Mouse (Mus musculus) brown adipose tissue, adult 24 weeks (tissue): ENCODE measurements around the gene Tmem208. TPM values are rescaled to one million over a fixed set of nuclear protein-coding genes. Genes with fewer than 3 reads are reported as not detected.

Experiments used
- H3K27ac ChIP-seq: fragments of 200-500 bp; replicated peaks from 2 replicates; pipeline ENCODE4 v1.5.1; 2012; ENCODE audit warnings: low read depth, mild to moderate bottlenecking, low read length
- H3K4me1 ChIP-seq: fragments of 200-500 bp; 2 replicates; pipeline ENCODE4 v1.6.1; 2012; ENCODE audit warnings: low read length, mixed read lengths; ENCODE audit not compliant: control insufficient read depth, insufficient read depth, insufficient read length
- H3K4me3 ChIP-seq: fragments of 200-500 bp; 2 replicates; pipeline ENCODE4 v1.5.1; 2012; ENCODE audit warnings: low read depth, mild to moderate bottlenecking, low read length, moderate library complexity; ENCODE audit not compliant: insufficient read depth
- polyA plus RNA-seq: library from polyadenylated mRNA; stranded (reverse); fragments of >200 nt; gene quantifications from 2 replicates; pipeline ENCODE4 v1.2.4, GENCODE M21; 2012; ENCODE audit not compliant: missing spikeins, insufficient read depth, insufficient read length

Tmem208 gene
- polyA plus RNA-seq, 1 experiment: 60.5 TPM

DNA sequence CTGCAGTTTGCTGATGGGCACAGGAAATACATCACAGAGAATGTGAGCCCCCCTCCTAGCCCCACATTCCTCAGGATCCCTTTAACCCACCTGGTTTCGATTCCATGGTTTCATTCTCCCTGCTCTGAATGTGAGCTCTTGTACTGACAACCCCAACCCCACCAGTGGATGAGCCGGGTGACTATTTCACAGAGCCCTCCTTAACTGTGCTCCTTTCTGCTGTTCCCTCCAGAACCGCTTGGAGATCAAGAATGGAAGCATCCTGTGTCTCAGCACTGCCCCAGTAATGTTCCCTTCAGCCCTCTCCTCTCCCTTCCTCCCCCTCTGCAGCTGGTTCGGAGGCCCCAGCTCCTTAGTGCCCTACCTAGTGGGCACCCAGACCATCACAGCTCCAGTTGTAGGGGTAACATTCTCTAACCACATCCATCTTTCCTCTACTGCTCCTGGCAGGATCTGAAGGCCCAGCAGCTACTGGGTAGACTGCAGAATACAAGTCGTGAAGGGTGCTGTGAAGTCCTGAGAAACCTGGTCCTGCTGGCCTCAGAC, 19.9 kb upstream of the Tmem208 start:
- Histone ChIP-seq H3K4me1 (peaks cover 5% of the 10 kb centered on the region; the same call in 1 of the 2 replicates), H3K4me3 (no peak overlapping the region), H3K27ac (no peak overlapping the region)

DNA sequence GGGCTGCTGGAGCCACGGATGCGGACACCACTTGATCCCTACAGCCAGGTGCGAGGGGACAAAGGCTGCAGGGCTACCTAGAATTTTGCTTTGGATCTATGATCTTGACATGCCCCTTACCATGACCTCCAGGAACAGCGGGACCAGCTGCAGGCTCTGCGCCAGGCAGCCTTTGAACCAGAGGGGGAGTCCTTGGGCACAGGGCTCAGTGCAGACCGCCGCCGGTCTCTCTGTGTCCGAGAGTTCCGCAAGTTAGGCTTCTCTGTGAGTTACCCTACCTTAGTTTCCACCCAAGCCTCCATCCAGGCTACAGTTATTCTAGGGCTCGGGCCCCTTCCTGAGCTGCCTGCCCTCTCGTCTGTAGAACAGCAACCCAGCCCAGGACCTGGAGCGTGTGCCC, 18.5 kb upstream of the Tmem208 start:
- no peak overlapping the region for H3K4me3 ChIP-seq
- no peak overlapping the region for H3K27ac ChIP-seq
- H3K4me1 ChIP-seq: peaks cover 5% of the 10 kb centered on the region; the same call in 1 of the 2 replicates

DNA sequence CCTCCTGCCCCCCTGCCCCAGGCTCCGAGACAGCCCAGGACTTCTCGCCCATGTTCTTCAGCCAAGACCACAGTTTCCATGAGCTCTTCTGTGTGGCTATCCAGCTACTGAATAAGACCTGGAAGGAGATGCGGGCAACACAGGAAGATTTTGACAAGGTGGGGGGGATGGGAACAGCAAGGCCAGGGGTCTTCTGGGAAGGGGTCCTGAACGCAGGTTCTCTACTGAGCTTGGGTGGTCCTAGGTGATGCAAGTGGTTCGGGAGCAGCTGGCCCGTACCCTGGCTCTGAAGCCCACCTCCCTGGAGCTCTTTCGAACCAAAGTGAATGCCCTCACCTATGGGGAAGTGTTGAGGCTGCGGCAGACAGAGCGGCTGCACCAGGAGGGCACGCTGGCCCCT, 17.7 kb upstream of the Tmem208 start:
- no peak overlapping the region for H3K4me3 ChIP-seq
- no peak overlapping the region for H3K27ac ChIP-seq
- peaks cover 5% of the 10 kb centered on the region; the same call in 1 of the 2 replicates for H3K4me1 ChIP-seq

DNA sequence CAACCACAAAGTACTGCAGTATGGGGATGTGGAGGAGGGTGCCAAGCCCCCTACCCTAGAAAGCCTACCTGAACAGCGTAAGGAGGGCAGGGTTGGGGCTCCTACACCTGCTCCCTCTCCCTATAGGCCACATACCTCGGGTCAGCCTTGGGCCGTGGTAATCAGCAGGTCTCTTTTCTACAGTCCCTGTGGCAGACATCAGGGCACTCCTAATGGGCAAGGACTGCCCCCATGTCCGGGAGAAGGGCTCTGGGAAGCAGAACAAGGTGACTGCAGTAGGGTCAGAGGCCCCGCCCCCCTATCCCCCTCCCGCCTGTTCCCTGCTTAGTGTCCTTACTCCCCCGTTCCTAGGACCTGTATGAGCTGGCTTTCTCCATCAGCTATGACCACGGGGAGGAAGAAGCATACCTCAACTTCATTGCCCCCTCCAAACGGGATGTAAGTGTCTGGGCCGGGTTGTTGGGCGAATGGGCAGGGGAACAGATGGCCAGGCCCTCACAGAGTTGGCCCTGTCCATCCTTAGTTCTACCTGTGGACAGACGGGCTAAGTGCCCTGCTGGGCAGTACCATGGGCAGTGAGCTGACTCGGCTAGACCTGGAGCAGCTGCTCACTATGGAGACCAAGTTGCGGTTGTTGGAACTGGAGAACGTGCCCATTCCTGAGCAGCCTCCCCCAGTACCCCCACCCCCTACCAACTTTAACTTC, 16.9 kb upstream of the Tmem208 start:
- Histone ChIP-seq H3K27ac (no peak overlapping the region), H3K4me1 (peaks cover 5% of the 10 kb centered on the region; the same call in 1 of the 2 replicates), H3K4me3 (no peak overlapping the region)

DNA sequence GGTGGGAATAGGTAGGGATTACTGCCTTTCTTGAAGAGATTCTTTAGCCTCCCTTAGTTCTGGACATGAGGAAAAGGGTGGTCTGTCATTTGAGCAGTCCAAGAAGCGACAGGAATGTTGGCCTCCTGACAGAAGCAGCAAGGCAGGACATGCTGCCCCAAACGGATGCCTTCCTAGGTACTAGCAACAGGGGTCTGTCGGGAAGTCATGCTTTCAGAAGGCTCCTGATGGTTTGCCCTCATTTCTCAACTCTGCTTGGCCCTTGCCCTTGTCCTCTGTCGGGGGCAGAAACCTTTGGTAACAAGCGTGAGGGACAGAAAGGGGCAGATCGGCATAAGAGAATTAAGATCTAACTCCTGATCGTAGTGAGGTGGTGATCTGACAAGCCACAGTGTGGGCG, 16.0 kb upstream of the Tmem208 start:
- Histone ChIP-seq H3K4me3 (no peak overlapping the region), H3K27ac (no peak overlapping the region)

DNA sequence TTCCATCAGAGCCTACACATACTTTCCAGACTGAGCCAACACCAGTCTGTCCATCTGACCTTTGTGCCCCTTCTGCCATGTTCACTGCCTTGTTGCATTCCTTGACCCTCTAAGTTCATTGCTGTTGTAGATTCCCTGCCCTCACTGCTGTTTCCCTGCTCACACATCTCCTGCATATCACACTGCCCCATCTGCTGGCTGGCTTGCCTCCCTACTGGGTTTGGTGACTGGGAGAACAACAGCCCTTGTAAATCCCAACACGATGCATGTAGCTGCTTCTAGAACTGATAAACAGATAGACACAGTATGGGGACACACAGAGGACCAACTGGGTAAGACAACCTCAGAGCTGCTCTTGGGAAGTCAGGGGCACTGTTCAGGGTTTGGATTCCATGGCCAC, 14.4 kb upstream of the Tmem208 start:
- H3K4me3 ChIP-seq: no peak overlapping the region

More for the DNA sequence above, 16.0 kb upstream of the Tmem208 start:
- H3K4me1 ChIP-seq: peaks cover 3% of the 10 kb centered on the region; the same call in 1 of the 2 replicates

DNA sequence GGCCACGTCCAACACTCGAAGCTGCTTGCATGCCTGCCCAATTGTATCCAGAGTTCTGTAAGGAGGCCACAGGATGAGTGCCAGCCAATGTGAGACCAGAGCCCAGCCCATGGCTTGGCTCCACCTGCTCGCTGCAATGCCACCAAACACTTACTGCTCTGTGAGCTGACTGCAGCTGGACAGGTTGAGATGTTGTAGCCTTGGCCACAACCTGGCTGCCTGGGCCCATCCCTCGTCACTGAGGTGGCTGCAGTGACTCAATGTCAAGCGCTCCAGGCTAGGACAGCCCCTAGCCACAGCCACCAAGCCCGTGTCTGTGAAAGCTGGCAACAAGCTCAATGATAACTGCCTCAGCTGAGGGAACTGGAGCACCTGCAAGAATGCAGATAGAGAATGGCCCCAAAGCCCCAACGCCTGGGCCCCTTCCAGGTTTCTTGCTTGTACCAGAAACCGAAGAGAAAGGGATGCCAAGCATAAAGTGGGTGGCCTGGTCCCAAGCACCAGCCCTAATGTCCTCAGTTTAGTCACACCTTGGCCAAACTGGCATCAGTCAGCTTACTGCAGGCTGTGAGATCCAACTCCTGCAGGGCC, 13.2 kb upstream of the Tmem208 start:
- Histone ChIP-seq H3K4me3 (no peak overlapping the region), H3K4me1 (no peaks in the 10 kb centered on the region), H3K27ac (no peak overlapping the region)

More for the DNA sequence above, 14.4 kb upstream of the Tmem208 start:
- H3K27ac ChIP-seq: no peak overlapping the region
- no peaks in the 10 kb centered on the region for H3K4me1 ChIP-seq

DNA sequence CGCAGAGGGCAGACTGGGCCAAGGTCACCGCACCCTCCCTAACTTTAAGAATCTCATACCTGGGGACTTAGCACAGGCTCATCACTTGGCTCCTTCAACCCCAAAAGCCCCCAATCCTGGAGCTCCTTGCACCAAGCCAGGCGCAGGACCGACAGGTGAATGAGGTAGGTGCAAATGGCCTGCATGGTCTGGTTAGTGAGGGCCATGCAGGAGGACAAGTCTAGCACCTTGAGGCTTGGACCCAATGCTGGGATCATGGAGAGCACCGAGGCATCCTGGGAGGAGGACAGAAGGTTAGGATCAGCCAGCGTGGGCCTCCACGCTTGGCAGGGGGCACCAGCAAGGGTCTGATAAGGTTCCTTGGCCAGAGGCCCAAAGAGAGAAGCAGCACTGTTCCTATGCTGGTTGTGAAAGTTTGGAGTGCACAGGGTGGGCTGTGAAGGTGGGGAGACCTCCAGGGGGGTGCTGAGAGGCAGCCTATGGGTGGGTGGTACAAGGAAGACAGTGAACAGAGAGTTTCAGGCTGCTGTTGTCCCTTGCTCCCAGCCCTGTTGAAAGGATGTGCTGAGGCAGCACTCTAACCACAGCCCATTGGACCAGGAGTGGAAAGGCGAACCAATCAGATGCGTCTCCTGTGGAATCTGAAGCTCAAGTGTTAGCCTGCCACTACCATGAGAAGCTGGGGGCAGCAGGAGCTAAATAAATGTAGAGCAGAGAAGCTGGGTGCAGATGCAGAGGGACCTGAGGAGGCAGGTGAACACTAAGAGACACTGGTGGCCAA, 12.3 kb upstream of the Tmem208 start:
- Histone ChIP-seq H3K27ac (no peak overlapping the region), H3K4me3 (no peak overlapping the region), H3K4me1 (no peaks in the 10 kb centered on the region)

DNA sequence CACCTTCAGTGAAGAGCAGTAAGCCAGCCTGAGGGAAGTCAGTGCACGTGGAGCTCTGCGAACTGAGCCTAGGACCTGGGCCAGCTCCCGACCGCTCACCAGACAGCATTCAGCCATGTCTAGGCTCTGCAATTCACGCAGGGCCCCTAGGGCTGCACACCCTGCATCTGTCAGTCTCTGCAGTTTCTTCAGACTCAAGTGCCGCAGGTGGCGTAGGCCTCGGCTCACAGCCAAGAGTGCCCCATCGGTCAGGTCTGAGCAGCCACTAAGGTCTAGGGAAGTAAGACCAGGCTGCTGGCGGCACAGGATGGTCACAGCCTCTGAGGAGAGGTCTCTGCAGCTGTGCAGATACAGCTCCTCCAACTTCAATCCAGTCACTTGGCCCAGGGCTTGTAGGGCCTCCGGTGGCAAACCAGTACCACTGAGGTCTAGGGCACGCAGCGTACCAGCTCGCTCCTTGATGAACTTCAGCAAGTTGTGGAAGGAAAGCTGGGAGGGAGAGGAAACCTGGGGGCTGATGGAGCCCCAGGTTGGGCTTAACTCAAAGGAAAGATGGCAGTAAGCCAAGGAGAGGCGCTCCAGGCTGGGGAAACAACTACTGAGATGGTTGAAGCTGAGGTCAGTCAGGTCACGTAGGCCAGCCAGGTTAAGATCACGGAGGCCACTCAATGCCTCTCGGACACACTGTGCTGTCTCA, 10.9 kb upstream of the Tmem208 start:
- no peaks in the 10 kb centered on the region for H3K4me1 ChIP-seq
- no peak overlapping the region for H3K27ac ChIP-seq
- H3K4me3 ChIP-seq: no peak overlapping the region

DNA sequence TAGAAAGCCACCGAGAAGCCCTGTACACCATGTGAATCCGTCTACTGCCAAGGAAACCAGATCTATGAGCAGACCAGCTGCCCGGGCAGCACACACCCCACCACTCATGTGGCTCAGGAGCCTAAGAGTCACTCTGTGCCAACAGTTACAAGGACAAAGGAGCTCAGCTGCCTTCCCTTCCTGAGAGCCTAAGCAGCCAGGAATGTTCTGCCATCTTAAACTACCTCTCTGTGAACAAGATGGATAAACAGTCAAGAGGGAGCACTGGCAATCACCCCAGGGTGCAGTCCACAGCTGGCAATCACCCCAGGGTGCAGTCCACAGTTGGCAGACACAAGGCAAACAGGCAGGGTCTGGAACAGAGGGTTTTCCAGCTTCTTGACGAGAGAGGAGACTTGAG, 8.2 kb upstream of the Tmem208 start:
- H3K4me1 ChIP-seq: no peaks in the 10 kb centered on the region
- no peak overlapping the region for H3K27ac ChIP-seq
- H3K4me3 ChIP-seq: no peak overlapping the region

DNA sequence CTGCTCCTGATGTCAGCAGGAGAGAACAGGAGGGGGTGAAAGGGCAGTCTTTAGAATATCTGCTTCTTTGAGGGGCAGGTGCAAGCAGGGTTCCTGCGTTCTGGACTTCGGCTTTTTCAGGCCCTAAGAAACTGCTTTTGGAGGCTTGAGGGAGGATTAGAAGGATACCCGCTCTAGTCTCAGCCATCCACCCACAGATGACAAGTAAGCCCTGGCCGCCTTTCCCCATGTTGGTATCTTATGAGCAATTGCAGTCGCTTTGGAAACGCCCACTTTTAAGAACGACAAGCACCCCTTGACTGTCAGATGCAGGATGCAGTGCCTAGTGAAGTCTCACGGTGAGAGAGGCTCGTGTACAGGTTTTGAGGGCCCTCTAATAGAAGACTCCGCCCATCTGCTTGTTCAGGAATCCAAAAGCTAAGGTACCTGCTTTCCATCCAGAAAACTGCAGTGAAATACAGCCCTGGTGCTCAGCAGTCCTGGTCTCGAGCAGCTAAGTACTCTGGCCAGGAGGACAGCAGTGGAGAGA, 7.4 kb upstream of the Tmem208 start:
- Histone ChIP-seq H3K4me3 (no peak overlapping the region), H3K27ac (no peak overlapping the region), H3K4me1 (no peaks in the 10 kb centered on the region)

DNA sequence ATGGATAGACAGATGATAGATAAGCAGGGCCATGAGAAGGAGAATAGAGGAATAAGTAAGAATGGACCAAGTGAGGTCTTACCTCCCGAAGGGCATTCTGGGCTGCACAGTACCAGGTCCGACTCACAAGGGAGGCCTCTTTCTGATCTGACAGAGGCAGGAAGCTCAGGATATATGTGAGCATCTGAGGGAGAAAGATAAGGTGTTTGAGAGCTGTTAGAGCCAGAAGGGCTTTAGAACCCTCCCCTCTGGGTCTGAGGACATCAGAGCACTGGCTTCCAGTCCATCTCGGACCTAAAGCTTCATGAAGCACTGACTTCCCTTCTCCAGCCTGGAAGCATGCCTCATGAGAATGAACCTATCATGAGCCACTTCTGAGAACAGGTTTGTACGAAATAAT, 3.0 kb upstream of the Tmem208 start:
- Histone ChIP-seq H3K4me1 (peaks cover 7% of the 10 kb centered on the region; the same call in 1 of the 2 replicates), H3K4me3 (no peak overlapping the region), H3K27ac (no peak overlapping the region)

DNA sequence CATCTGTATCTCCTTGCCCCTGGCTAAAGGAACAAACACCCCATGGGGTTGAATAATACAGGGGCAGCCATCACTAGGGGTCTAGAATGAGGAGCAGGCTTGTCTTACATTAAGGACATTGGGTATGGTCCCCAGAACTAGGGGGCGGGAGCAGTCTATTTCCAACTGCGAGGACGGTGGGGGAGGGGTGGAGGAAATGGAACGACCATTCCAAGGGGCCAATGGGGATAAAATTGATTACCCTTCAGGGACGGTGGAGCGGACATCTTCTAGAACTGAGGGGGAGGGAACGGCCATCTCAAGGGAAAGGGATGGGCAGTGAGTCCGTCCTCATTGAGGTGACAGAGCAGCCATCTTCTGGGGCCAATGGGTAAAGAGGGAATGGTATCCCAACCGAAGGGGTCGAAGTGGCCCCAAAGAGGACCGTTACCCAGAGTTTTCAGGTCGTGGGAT, 487 bp upstream of the Tmem208 start:
- Histone ChIP-seq H3K4me3 (peak overlapping the region; percentile 77), H3K4me1 (peaks cover 7% of the 10 kb centered on the region; the same call in 1 of the 2 replicates), H3K27ac (peak overlapping the region; percentile 74)

DNA sequence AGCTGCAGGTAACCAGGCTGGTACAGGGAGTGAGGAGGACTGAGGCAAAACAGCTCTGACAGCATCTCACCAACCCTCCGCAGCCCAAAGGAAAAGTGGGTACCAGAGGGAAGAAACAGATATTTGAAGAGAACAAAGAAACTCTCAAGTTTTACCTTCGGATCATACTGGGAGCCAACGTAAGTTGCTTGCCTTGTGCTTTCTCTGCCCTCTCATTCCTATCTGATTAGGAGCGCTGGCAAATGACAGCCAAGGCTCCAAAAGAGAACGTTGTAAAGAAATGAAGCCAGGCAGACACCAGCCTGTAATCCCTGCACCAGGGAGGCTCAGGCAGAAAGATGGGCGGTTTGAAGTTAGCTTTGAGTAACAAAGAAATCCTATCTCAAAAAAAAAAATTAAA, 814 bp downstream of the Tmem208 start:
- no peak overlapping the region for H3K27ac ChIP-seq
- peak overlapping the region; percentile 76 for H3K4me3 ChIP-seq
- H3K4me1 ChIP-seq: peaks cover 7% of the 10 kb centered on the region; the same call in 1 of the 2 replicates
